Mouse (Mus musculus): ENCODE results near the gene Dcaf8. TPM values are rescaled to one million over a fixed set of nuclear protein-coding genes. Genes with fewer than 3 reads are reported as not detected.

The Dcaf8 gene
- polyA plus RNA-seq, 1 experiment from 2014 or later, result 124 TPM

- H3K27ac ChIP-seq (replicated peaks), result no peak overlapping the region
- H3K27me3 ChIP-seq (ENCODE audit: low read depth, poor library complexity, severe bottlenecking), result no peaks in the 10 kb centered on the region
- H3K36me3 ChIP-seq, result peaks cover 75% of the 10 kb centered on the region
- H3K9me3 ChIP-seq (replicated peaks), result no peaks in the 10 kb centered on the region
- H3K4me3 ChIP-seq, result no peak overlapping the region
- H3K4me1 ChIP-seq, result no peaks in the 10 kb centered on the region; the same call in 1 of the 2 replicates
- no peak for DNase-seq (ENCODE audit: low spot score)
- WGBS, result 91% methylated on average over 3 of the region's 3 CpGs
These were observed 7.6 kb downstream of the Dcaf8 start for GRCm38 (mm10) chr1:172155518-172155917.

- Histone ChIP-seq H3K36me3 (peaks cover 45% of the 10 kb centered on the region), H3K4me1 (0 out of 2 replicates have a peak, but pooled peaks cover 4% of the 10 kb centered on the region), H3K4me3 (no peak overlapping the region), H3K27me3 (ENCODE audit: low read depth, poor library complexity, severe bottlenecking) (no peaks in the 10 kb centered on the region), H3K9me3 (replicated peaks) (no peaks in the 10 kb centered on the region), H3K27ac (replicated peaks) (no peak overlapping the region)
- 88% methylated on average over 4 of the region's 4 CpGs for WGBS
- DNase-seq (ENCODE audit: low spot score), result no peak
These were observed 12.1 kb downstream of the Dcaf8 start for GRCm38 (mm10) chr1:172159970-172160369.

- no peak overlapping the region for H3K4me3 ChIP-seq
- no peak overlapping the region for H3K27ac ChIP-seq (replicated peaks)
- peaks cover 46% of the 10 kb centered on the region for H3K36me3 ChIP-seq
- DNase-seq (ENCODE audit: low spot score), result no peak
- no peaks in the 10 kb centered on the region for H3K27me3 ChIP-seq (ENCODE audit: low read depth, poor library complexity, severe bottlenecking)
- H3K9me3 ChIP-seq (replicated peaks), result no peaks in the 10 kb centered on the region
- H3K4me1 ChIP-seq, result 0 out of 2 replicates have a peak, but pooled peaks cover 4% of the 10 kb centered on the region
These were observed 12.6 kb downstream of the Dcaf8 start for GRCm38 (mm10) chr1:172160508-172160907.

- DNase-seq (ENCODE audit: low spot score), result no peak
- H3K4me1 ChIP-seq, result 0 out of 2 replicates have a peak, but pooled peaks cover 4% of the 10 kb centered on the region
- peaks cover 46% of the 10 kb centered on the region for H3K36me3 ChIP-seq
- no peaks in the 10 kb centered on the region for H3K9me3 ChIP-seq (replicated peaks)
- no peak overlapping the region for H3K4me3 ChIP-seq
- WGBS, result 94% methylated on average over 1 of the region's 1 CpGs
- H3K27me3 ChIP-seq (ENCODE audit: low read depth, poor library complexity, severe bottlenecking), result no peaks in the 10 kb centered on the region
- no peak overlapping the region for H3K27ac ChIP-seq (replicated peaks)
These were observed 14.1 kb downstream of the Dcaf8 start for GRCm38 (mm10) chr1:172162009-172162408.

GRCm38 (mm10) chr1:172162959-172163358 is 15.1 kb downstream of the Dcaf8 start:
- Histone ChIP-seq H3K4me1 (0 out of 2 replicates have a peak, but pooled peaks cover 4% of the 10 kb centered on the region), H3K4me3 (no peak overlapping the region), H3K36me3 (peaks cover 52% of the 10 kb centered on the region), H3K9me3 (replicated peaks) (no peaks in the 10 kb centered on the region), H3K27me3 (ENCODE audit: low read depth, poor library complexity, severe bottlenecking) (no peaks in the 10 kb centered on the region), H3K27ac (replicated peaks) (no peak overlapping the region)
- no peak for DNase-seq (ENCODE audit: low spot score)
- WGBS, result 91% methylated on average over 6 of the region's 6 CpGs

- Histone ChIP-seq H3K27ac (replicated peaks) (no peak overlapping the region), H3K36me3 (peaks cover 86% of the 10 kb centered on the region), H3K27me3 (ENCODE audit: low read depth, poor library complexity, severe bottlenecking) (no peaks in the 10 kb centered on the region), H3K4me1 (0 out of 2 replicates have a peak, but pooled peaks cover 4% of the 10 kb centered on the region), H3K9me3 (replicated peaks) (no peaks in the 10 kb centered on the region), H3K4me3 (no peak overlapping the region)
- DNase-seq (ENCODE audit: low spot score), result no peak
- 81% methylated on average over 5 of the region's 5 CpGs for WGBS
These were observed 20.0 kb downstream of the Dcaf8 start for GRCm38 (mm10) chr1:172167911-172168310.

GRCm38 (mm10) chr1:172169809-172170208 is 21.9 kb downstream of the Dcaf8 start:
- no peak for DNase-seq (ENCODE audit: low spot score)

GRCm38 (mm10) chr1:172172381-172172780 is 24.5 kb downstream of the Dcaf8 start:
- H3K4me1 ChIP-seq, result no peaks in the 10 kb centered on the region
- H3K27me3 ChIP-seq (ENCODE audit: low read depth, poor library complexity, severe bottlenecking), result no peaks in the 10 kb centered on the region
- no peak overlapping the region for H3K4me3 ChIP-seq
- WGBS, result 95% methylated on average over 21 of the region's 21 CpGs
- H3K36me3 ChIP-seq, result peaks cover 97% of the 10 kb centered on the region
- no peak overlapping the region for H3K27ac ChIP-seq (replicated peaks)
- no peaks in the 10 kb centered on the region for H3K9me3 ChIP-seq (replicated peaks)
- DNase-seq (ENCODE audit: low spot score), result no peak

More at GRCm38 (mm10) chr1:172169809-172170208, 21.9 kb downstream of the Dcaf8 start:
- Histone ChIP-seq H3K4me1 (no peaks in the 10 kb centered on the region), H3K36me3 (peaks cover 99% of the 10 kb centered on the region), H3K9me3 (replicated peaks) (no peaks in the 10 kb centered on the region), H3K27me3 (ENCODE audit: low read depth, poor library complexity, severe bottlenecking) (no peaks in the 10 kb centered on the region), H3K27ac (replicated peaks) (no peak overlapping the region), H3K4me3 (no peak overlapping the region)
- WGBS, result 96% methylated on average over 5 of the region's 5 CpGs

GRCm38 (mm10) chr1:172173181-172173580 is 25.3 kb downstream of the Dcaf8 start:
- WGBS, result 85% methylated on average over 5 of the region's 5 CpGs
- H3K4me3 ChIP-seq, result no peak overlapping the region
- no peaks in the 10 kb centered on the region for H3K27me3 ChIP-seq (ENCODE audit: low read depth, poor library complexity, severe bottlenecking)
- no peak overlapping the region for H3K27ac ChIP-seq (replicated peaks)
- H3K4me1 ChIP-seq, result no peaks in the 10 kb centered on the region
- no peaks in the 10 kb centered on the region for H3K9me3 ChIP-seq (replicated peaks)
- DNase-seq (ENCODE audit: low spot score), result no peak
- H3K36me3 ChIP-seq, result peaks cover 97% of the 10 kb centered on the region

GRCm38 (mm10) chr1:172177791-172178190 is 29.9 kb downstream of the Dcaf8 start:
- no peak overlapping the region for H3K4me3 ChIP-seq
- WGBS, result 93% methylated on average over 7 of the region's 7 CpGs
- H3K9me3 ChIP-seq (replicated peaks), result no peaks in the 10 kb centered on the region
- peaks cover 98% of the 10 kb centered on the region for H3K36me3 ChIP-seq
- no peak for DNase-seq (ENCODE audit: low spot score)
- no peaks in the 10 kb centered on the region for H3K4me1 ChIP-seq
- H3K27me3 ChIP-seq (ENCODE audit: low read depth, poor library complexity, severe bottlenecking), result no peaks in the 10 kb centered on the region
- no peak overlapping the region for H3K27ac ChIP-seq (replicated peaks)

- no peak for DNase-seq (ENCODE audit: low spot score)
- no peak overlapping the region for H3K27ac ChIP-seq (replicated peaks)
- H3K9me3 ChIP-seq (replicated peaks), result no peaks in the 10 kb centered on the region
- H3K27me3 ChIP-seq (ENCODE audit: low read depth, poor library complexity, severe bottlenecking), result no peaks in the 10 kb centered on the region
- no peak overlapping the region for H3K4me3 ChIP-seq
- no peaks in the 10 kb centered on the region for H3K4me1 ChIP-seq
- WGBS, result 89% methylated on average over 7 of the region's 7 CpGs
- H3K36me3 ChIP-seq, result peaks cover 92% of the 10 kb centered on the region
These were observed 31.2 kb downstream of the Dcaf8 start for GRCm38 (mm10) chr1:172179102-172179501.

- H3K4me3 ChIP-seq, result no peak overlapping the region
- H3K4me1 ChIP-seq, result no peaks in the 10 kb centered on the region
- H3K27ac ChIP-seq (replicated peaks), result no peak overlapping the region
- no peaks in the 10 kb centered on the region for H3K27me3 ChIP-seq (ENCODE audit: low read depth, poor library complexity, severe bottlenecking)
- H3K36me3 ChIP-seq, result peaks cover 90% of the 10 kb centered on the region
- no peak for DNase-seq (ENCODE audit: low spot score)
- no peaks in the 10 kb centered on the region for H3K9me3 ChIP-seq (replicated peaks)
- 90% methylated on average over 4 of the region's 4 CpGs for WGBS
These were observed 33.0 kb downstream of the Dcaf8 start for GRCm38 (mm10) chr1:172180881-172181280.

GRCm38 (mm10) chr1:172181777-172182176 is 33.9 kb downstream of the Dcaf8 start:
- no peaks in the 10 kb centered on the region for H3K4me1 ChIP-seq
- no peak overlapping the region for H3K27ac ChIP-seq (replicated peaks)
- 89% methylated on average over 3 of the region's 3 CpGs for WGBS
- H3K27me3 ChIP-seq (ENCODE audit: low read depth, poor library complexity, severe bottlenecking), result no peaks in the 10 kb centered on the region
- no peak overlapping the region for H3K4me3 ChIP-seq
- no peaks in the 10 kb centered on the region for H3K9me3 ChIP-seq (replicated peaks)
- peaks cover 90% of the 10 kb centered on the region for H3K36me3 ChIP-seq
- DNase-seq (ENCODE audit: low spot score), result no peak

GRCm38 (mm10) chr1:172183056-172183455 is 35.2 kb downstream of the Dcaf8 start:
- Histone ChIP-seq H3K4me1 (no peaks in the 10 kb centered on the region), H3K4me3 (no peak overlapping the region), H3K36me3 (peaks cover 92% of the 10 kb centered on the region), H3K9me3 (replicated peaks) (no peaks in the 10 kb centered on the region), H3K27ac (replicated peaks) (no peak overlapping the region), H3K27me3 (ENCODE audit: low read depth, poor library complexity, severe bottlenecking) (no peaks in the 10 kb centered on the region)
- 97% methylated on average over 6 of the region's 6 CpGs for WGBS
- DNase-seq (ENCODE audit: low spot score), result no peak
